Mouse (Mus musculus) E14TG2a.4 (cell line): ENCODE measurements at regions not wholly inside any gene's neighbourhood (a gene's known extent, or its start where the extent isn't known, plus 50 kb on each side); places are given as distances from the start of the nearest gene placed in this dataset.

Experiments used
- H3K27me3 ChIP-seq: 2 replicates; pipeline ENCODE4 v1.6.1; 2014; ENCODE audit warnings: low read length, control low read depth; ENCODE audit not compliant: insufficient read depth
- H3K36me3 ChIP-seq: 2 replicates; pipeline ENCODE4 v1.6.1; 2014; ENCODE audit warnings: low read length, control low read depth; ENCODE audit not compliant: insufficient read depth
- H3K4me1 ChIP-seq: replicated peaks from 2 replicates; pipeline ENCODE4 v1.6.1; 2014; ENCODE audit warnings: low read depth, low read length, control low read depth
- H3K4me3 ChIP-seq: replicated peaks from 2 replicates; pipeline ENCODE4 v1.5.1; 2014; ENCODE audit warnings: mild to moderate bottlenecking, low read length
- H3K9me3 ChIP-seq: 2 replicates; pipeline ENCODE4 v1.6.1; 2014; ENCODE audit warnings: low read length, control low read depth
- CTCF ChIP-seq: conservative IDR thresholded peaks from 2 replicates; pipeline ENCODE4 v1.5.1; 2014; ENCODE audit warnings: low read length
- NANOG ChIP-seq: IDR thresholded peaks from 2 replicates; pipeline ENCODE4 v1.6.1; 2014; ENCODE audit warnings: borderline replicate concordance, low read length, mixed read lengths
- POU5F1 ChIP-seq: IDR thresholded peaks from 2 replicates; pipeline ENCODE4 v1.6.1; 2014; ENCODE audit warnings: low read length, borderline replicate concordance

- Histone ChIP-seq H3K4me3 (0 out of 2 replicates have a peak overlapping the region, but pooled peaks have one; percentile 13), H3K27me3 (peaks cover 56% of the 10 kb centered on the region), H3K9me3 (no peaks in the 10 kb centered on the region), H3K36me3 (no peaks in the 10 kb centered on the region), H3K4me1 (peaks cover 54% of the 10 kb centered on the region)
- no peak for TF ChIP-seq NANOG
- TF ChIP-seq POU5F1 = peak; percentile 77; the same call in 1 of the 2 replicates
Observed at GRCm38 (mm10) chr13:83733991-83734610, 230.3 kb downstream of the Mef2c start.

GRCm38 (mm10) chr13:83734656-83735055 lies 230.8 kb downstream of the Mef2c start:
- TF ChIP-seq POU5F1 = no peak
- TF ChIP-seq NANOG = no peak
- no peak for TF ChIP-seq CTCF
- Histone ChIP-seq H3K36me3 (no peaks in the 10 kb centered on the region), H3K27me3 (peaks cover 57% of the 10 kb centered on the region), H3K9me3 (no peaks in the 10 kb centered on the region), H3K4me1 (peaks cover 55% of the 10 kb centered on the region), H3K4me3 (no peak overlapping the region)

- H3K9me3 ChIP-seq = no peaks in the 10 kb centered on the region
- H3K36me3 ChIP-seq = no peaks in the 10 kb centered on the region
- TF ChIP-seq CTCF (no peak), NANOG (no peak), POU5F1 (no peak)
- H3K4me3 ChIP-seq = no peak overlapping the region
- H3K27me3 ChIP-seq = peaks cover 57% of the 10 kb centered on the region
- H3K4me1 ChIP-seq = peaks cover 55% of the 10 kb centered on the region
Observed at GRCm38 (mm10) chr13:83735101-83735500, 231.3 kb downstream of the Mef2c start.

GRCm38 (mm10) chr13:83735631-83736475 lies 232.0 kb downstream of the Mef2c start:
- Histone ChIP-seq H3K4me3 (no peak overlapping the region), H3K36me3 (no peaks in the 10 kb centered on the region), H3K4me1 (peaks cover 61% of the 10 kb centered on the region), H3K27me3 (peaks cover 60% of the 10 kb centered on the region), H3K9me3 (no peaks in the 10 kb centered on the region)
- TF ChIP-seq CTCF (no peak), POU5F1 (no peak), NANOG (no peak)

GRCm38 (mm10) chr13:83737031-83737825 lies 233.4 kb downstream of the Mef2c start:
- Histone ChIP-seq H3K4me1 (peaks cover 58% of the 10 kb centered on the region), H3K27me3 (peaks cover 64% of the 10 kb centered on the region), H3K36me3 (no peaks in the 10 kb centered on the region), H3K4me3 (peak overlapping the region; percentile 45), H3K9me3 (no peaks in the 10 kb centered on the region)
- TF ChIP-seq CTCF (no peak), POU5F1 (no peak), NANOG (no peak)

GRCm38 (mm10) chr13:83737826-83738527 lies 234.1 kb downstream of the Mef2c start:
- H3K36me3 ChIP-seq = no peaks in the 10 kb centered on the region
- peaks cover 60% of the 10 kb centered on the region for H3K27me3 ChIP-seq
- 0 out of 2 replicates have a peak, but pooled peaks have one; percentile 12 for TF ChIP-seq NANOG
- no peak for TF ChIP-seq CTCF
- TF ChIP-seq POU5F1 = no peak
- H3K4me3 ChIP-seq = peak overlapping the region; percentile 45
- no peaks in the 10 kb centered on the region for H3K9me3 ChIP-seq
- peaks cover 50% of the 10 kb centered on the region for H3K4me1 ChIP-seq

GRCm38 (mm10) chr13:83738528-83738981 lies 234.7 kb downstream of the Mef2c start:
- TF ChIP-seq NANOG (no peak), POU5F1 (no peak), CTCF (no peak)
- H3K4me3 ChIP-seq = no peak overlapping the region
- no peaks in the 10 kb centered on the region for H3K9me3 ChIP-seq
- H3K36me3 ChIP-seq = no peaks in the 10 kb centered on the region
- H3K27me3 ChIP-seq = peaks cover 57% of the 10 kb centered on the region
- peaks cover 45% of the 10 kb centered on the region for H3K4me1 ChIP-seq

GRCm38 (mm10) chr13:83739131-83739530 lies 235.3 kb downstream of the Mef2c start:
- Histone ChIP-seq H3K9me3 (no peaks in the 10 kb centered on the region), H3K4me3 (no peak overlapping the region), H3K4me1 (peaks cover 39% of the 10 kb centered on the region)

More at GRCm38 (mm10) chr13:83739131-83739530, 235.3 kb downstream of the Mef2c start:
- TF ChIP-seq NANOG (no peak), CTCF (no peak), POU5F1 (no peak)
- Histone ChIP-seq H3K27me3 (peaks cover 55% of the 10 kb centered on the region), H3K36me3 (no peaks in the 10 kb centered on the region)
